Mouse (Mus musculus) lung, adult 2 months (tissue): ENCODE data around the gene Dlx4.

Experiments used
- CTCF ChIP-seq: fragments of 200-500 bp; IDR thresholded peaks from 2 replicates; pipeline ENCODE4 v1.5.1; 2011; ENCODE audit warnings: mild to moderate bottlenecking, low read length, control low read depth; ENCODE audit not compliant: insufficient read depth
- POLR2A ChIP-seq: fragments of 200-500 bp; IDR thresholded peaks from 2 replicates; pipeline ENCODE4 v1.6.1; 2011; ENCODE audit warnings: low read depth, mild to moderate bottlenecking, control low read depth, low read length, borderline replicate concordance; ENCODE audit errors: extremely low read depth

DNA sequence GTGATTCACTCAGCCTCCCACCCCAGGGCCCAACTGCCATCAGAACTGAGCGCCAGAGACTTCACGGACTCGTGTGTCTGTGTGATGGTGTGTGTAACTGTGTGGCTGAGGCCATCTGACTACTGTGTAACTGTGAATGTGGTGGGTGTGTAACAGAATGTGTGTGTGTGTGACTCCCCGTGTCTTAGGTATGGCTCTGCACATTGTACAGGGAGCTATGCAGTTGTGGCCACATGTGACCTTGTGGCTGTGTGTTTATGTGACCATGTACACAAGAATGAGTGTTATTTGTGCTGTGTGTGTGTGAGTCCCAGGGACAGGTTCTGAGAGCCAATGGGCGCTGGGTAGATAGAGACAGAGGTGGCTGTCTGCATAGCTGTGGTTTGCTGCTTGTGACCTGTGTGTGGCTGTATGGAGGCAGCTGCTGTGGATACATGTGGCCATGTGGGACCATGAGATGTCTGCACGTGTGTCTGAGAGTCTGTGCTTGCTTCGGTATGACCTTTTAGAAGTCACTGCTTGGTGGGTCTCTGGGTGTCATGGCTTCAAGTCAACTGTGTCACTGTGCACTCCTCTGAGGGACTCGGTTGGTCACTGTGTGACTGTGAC lies 13.8 kb upstream of the Dlx4 start:
- no peak for TF ChIP-seq CTCF
- TF ChIP-seq POLR2A: no peak
